Mouse (Mus musculus) frontal cortex, postnatal 10 days (tissue): Measurements from ENCODE around the gene Wdr46.
"Not testable (repeated sequence)": the region's sequence is repeated elsewhere in the genome, so short reads cannot be mapped to it uniquely, and the experiment has no call there.

ENCODE experiments used
- DNase-seq, 2 experiments: peaks; one replicate each; pipeline ENCODE4 v3.0.0; 2022; ENCODE audit warnings: low spot score in 2 of 2, mixed read lengths in 1 of 2

The Wdr46 gene

DNA sequence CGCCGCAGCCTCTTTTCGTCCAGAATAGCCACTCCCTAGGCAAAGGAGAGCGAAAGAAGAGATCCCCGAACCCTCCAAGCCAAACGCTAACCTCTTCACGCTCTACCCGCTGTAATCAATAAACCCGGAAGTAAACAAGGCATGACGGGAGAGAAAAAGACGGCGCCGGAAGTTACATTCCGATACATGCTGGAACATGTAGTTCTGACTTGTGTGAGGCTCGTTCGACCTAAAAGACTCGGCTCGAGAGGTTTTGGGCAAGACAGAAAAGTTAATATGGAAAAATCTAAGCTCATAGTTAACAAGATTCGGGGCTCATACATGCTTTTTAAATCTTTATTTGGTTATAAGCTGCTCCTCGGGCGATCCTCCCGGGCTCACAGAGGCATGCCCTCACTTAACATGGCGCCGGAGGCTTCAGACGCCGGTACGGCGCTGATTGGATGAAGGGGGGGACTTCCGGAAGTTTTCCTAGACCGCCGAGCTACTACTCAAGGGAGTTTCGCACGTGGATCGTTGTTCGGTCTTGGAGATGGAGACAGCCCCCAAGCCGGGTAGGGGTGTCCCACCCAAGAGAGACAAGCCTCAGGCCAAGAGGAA is at the start of gene Wdr46, which contains the start of gene Pfdn6:
Gene Wdr46, plus strand, starts transcription at position 455 of the 600 bp plus-strand sequence.
Gene Pfdn6, minus strand, starts transcription at position 138 of the 600 bp plus-strand sequence.
- peak in 1 of 2 experiments; percentile 80 for DNase-seq

GRCm38 (mm10) chr17:33891357-33891756 is 49.1 kb upstream of the Wdr46 start:
- no peak for DNase-seq

GRCm38 (mm10) chr17:33891892-33892291 is 48.6 kb upstream of the Wdr46 start:
- not testable (repeated sequence) for DNase-seq

DNA sequence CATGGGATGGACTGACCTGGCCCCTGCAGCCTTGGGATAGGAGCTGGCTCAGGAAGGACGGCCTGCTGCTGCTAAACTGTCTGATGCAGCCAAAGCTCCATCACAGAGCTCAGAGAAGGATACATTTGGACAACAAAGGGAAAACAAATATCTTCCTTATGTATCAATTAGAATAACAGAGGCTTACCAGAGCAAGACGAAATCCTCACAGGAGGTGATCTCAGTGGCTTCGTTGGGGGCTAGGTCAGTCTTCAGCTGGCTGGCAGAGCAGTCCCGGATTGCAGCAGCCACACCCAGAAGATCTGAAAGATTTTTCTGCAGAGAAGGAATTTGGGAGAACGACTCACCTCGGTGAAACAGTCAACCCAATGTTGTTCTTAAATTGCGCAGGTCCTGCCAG is 48.0 kb upstream of the Wdr46 start:
- no peak for DNase-seq

GRCm38 (mm10) chr17:33893011-33893410 is 47.4 kb upstream of the Wdr46 start:
- DNase-seq = not testable (repeated sequence)

GRCm38 (mm10) chr17:33897114-33897794 is 43.2 kb upstream of the Wdr46 start:
- DNase-seq = no peak

DNA sequence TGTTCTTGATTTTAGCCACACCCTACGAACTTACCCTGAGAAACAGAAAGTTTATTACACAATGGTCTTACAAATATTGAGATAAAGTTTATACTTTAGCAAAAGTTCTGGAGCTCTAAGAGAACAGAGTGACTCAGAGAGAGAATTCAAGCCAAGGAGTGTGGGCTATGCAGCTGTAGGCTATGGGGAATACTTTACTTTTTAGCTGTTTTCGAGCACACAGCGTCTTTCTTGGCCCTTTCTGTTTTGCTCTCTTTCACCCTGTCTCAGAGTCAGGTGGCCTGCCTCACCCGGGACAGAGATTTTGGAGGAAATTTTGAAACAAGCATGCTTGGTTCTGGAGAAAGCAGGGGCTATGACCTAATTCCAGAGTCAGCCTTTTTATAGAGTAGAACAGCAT is 42.3 kb upstream of the Wdr46 start:
- DNase-seq = not testable (repeated sequence)

DNA sequence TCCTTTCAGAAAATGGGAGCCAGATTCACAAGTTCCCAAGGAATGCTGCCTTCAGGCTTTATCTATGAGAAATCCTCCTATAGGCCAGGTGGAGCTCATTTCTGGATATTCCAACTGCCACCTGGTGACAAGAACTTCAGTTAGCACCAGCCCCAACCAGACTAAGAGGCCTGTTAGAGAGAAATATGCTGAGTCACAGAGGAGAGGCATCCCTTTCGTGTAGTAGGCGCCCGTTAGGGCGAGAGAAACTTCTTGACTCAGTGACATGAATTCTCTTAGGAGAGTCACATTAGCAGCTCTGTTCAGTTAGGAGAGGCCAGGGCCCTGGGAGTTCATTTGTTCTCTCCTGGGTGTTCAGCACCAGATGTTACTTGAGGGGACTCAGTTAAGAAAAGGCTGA is 40.8 kb upstream of the Wdr46 start:
- no peak for DNase-seq

DNA sequence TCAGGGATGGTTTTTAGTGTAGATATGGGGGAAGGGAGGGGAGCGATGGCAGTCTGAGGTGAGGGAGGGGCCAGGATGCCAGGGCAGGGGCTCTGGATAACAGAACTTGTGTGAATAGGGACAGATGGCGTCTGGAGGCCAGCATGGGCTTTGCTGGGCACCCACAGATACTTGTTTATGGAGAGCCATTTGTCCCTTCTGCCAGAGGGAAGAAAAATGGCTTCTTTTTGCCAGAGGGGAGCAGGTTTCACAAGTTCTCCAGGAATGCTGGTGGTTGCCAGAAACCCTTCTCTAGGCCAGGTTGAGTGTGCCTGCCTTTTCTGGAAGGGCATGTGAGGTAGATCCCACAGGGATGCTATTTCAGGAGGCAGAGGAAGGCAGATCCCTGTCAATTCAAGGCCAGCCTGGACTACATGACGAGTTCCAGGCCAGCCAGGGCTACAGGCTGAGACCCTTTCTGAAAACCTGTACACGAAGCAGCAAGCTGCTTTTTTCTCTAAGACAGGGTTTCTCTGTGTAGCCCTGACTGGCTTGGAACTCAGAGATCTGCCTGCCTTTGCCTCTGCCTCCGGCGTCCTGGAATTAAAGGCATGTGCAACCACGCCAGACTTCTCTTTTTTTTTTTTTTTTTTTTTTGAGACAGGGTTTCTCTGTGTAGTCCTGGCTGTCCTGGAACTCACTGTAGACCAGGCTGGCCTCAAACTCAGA is 40.0 kb upstream of the Wdr46 start:
- no peak for DNase-seq

DNA sequence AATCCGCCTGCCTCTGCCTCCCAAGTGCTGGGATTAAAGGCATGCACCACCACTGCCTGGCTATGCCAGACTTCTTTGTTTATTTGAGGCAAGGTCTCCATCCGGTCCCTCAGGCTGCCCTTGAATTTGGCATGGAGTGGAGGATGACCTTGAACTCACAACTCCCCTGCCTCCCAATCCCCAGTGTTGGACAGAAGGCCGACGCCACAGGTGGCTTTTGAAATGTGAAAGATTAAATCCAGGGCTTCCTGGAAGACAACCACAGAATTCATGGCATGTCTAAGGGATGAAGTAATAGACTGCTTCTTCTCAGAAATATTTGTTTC is 39.5 kb upstream of the Wdr46 start:
- no peak for DNase-seq

DNA sequence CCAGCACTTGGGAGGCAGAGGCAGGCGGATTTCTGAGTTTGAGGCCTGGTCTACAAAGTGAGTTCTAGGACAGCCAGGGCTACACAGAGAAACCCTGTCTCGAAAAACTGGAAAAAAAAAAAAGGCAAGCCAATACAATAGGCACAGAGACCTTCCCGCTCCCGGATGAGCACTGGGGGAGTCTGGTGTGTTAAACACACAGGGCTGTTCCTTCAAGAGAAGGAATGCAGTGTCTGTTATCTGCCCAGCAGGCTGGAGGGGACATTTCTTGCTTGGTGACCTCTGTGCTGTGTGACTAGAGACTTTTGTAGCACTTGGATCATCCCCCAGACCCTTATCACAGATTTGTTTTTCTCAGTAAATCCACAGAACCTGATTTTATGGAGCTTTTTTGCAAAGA is 38.8 kb upstream of the Wdr46 start:
- DNase-seq = no peak

GRCm38 (mm10) chr17:33902079-33902478 is 38.4 kb upstream of the Wdr46 start:
- no peak for DNase-seq

- DNase-seq = no peak
Observed at GRCm38 (mm10) chr17:33902491-33902890, 38.0 kb upstream of the Wdr46 start.

GRCm38 (mm10) chr17:33903911-33904651 is 36.4 kb upstream of the Wdr46 start:
- DNase-seq = not testable (repeated sequence)

GRCm38 (mm10) chr17:33904835-33905234 is 35.6 kb upstream of the Wdr46 start, which contains the start of gene Platr17:
Gene Platr17 (plus strand): TSS chr17:33905135.
- not testable (repeated sequence) for DNase-seq

- DNase-seq = peak; percentile 71 to 73
Observed at GRCm38 (mm10) chr17:33908331-33909076, 32.0 kb upstream of the Wdr46 start.

DNA sequence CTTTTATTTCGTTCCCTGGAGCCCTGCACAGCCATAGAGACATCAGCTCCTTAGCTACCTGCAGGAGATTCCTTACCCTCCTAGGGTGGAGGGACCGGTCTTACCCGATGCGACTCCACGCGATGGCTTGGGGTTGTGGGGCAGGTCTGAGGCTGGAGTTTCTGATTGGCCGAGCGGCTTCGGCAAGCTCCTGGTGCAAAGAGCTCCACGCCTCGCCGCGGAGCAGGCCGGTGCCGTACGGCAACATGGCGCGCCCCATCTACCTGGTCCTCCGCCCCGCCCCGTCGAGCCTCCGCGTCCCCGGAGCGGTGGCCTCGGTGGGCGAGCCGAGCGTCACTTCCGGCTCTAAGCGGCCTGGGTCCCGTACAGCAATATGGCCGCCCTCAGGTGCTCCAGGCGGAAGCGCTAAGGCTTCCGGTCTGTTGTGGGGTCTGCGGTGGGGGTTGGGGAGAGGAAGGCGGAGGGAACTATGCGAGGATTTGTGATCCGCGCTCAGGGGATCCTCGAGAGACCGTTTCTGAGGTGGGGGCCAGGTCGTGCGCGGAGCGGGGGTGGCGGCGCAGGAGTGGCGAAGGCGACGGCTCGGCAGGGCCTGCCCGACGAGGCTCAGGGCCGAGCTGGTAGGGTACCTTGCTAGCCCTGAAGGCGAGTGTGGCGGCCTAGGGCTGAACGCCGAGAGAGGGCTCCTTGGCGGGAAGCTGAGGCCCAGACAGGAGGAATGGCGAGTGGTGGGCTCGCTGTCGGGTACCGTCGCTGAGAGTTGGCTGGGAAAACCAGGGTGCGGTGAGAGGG is 31.2 kb upstream of the Wdr46 start, which contains the start of gene Daxx:
Gene Daxx, plus strand, starts transcription at position 338 of the 792 bp plus-strand sequence.
- peak; percentile 98 to 99 for DNase-seq

DNA sequence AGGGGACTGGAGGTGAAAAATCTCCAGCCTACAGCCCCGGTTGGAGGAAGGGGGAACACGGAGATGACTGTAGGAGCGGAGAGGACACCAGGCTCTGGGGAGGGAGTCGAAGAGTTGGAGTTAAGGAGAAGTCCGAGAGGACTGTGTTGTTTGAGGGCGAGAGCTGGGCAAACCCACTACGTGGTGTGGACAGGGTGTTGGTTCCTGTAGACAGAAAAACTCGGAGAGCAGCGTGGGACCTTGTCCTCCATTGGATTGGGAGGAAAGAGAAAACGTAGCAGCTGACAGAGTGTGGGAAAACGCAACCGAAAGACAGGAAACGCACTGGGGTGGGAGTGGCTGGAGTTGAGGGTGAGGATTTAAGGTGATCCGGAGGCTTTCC is 30.6 kb upstream of the Wdr46 start:
- peak in 1 of 2 experiments; percentile 27 for DNase-seq

DNA sequence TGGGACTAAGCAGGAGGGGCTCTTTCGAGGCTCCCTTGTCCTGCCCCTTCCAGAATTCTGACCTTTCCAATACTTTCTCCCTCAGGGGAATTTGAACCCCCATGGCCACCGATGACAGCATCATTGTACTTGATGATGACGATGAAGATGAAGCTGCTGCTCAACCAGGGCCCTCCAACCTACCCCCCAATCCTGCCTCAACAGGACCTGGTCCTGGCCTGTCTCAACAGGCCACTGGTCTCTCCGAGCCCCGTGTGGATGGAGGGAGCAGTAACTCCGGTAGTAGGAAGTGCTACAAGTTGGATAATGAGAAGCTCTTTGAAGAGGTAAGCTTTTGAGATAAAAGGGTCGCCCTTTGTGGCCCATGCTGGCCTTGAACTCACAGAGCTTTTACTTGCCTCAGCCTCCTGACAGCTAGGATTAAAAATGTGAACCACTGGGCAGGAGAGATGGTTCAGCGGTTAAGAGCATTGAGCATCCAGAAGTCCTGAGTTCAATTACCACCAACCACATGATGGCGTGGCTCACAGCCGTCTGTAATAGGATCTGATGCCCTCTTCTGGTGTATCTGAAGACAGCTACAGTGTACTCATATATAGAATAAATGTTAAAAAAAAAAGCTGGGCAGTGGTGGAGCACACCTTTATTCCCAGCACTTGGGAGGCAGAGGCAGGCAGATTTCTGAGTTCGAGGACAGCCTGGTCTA is 30.0 kb upstream of the Wdr46 start:
- DNase-seq = peak in 1 of 2 experiments; percentile 5
